Mouse (Mus musculus): ENCODE data around the gene Snrnp70. TPM values are rescaled to one million over a fixed set of nuclear protein-coding genes. Genes with fewer than 3 reads are reported as not detected.

Gene Snrnp70
- polyA plus RNA-seq, 1 experiment from 2014 or later = 204 TPM

DNA sequence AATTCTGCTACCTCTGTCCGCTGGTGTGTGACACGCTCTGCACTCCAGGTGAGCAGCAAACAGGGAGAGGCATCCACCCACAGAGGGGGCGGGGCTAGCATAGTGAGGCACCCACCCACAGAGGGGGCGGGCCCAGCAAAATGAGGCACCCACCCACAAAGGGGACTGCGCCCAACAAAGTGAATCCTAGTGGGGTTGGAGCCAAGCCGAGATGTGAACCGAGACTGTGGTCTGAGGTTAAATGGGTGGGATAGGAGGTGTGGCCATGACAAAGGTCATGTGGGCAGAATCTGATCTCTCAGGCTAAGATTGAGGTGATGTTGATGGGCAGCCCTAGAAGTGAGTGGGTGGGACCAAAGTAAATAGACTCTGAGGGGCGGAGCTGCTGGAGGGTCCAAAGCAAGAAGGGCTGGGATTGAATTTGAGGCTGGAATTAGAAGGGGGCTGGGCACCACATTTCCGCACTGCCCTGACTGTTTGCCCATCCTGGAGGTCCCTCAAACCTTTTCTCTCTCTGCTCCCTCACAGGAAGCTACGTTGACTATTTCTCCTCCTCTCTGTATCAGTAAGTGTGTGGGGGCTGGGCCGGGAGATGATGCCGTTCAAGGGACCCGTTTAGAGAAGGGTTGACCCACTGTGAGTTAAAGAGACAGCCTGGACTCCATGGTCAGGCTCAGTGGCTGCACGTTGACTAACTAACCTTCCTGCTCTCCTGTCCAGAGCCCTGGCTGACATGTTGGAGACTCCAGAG is 57.2 kb downstream of the Snrnp70 start:
- 0 out of 2 replicates have a peak, but pooled peaks cover 3% of the 10 kb centered on the region for H3K27me3 ChIP-seq
- H3K4me2 ChIP-seq = peak overlapping the region; percentile 95
- no peaks in the 10 kb centered on the region for H3K9me3 ChIP-seq
- peak overlapping the region; percentile 60; the same call in 1 of the 2 replicates for H3K27ac ChIP-seq
- peaks cover 58% of the 10 kb centered on the region for H3K4me1 ChIP-seq
- H3K4me3 ChIP-seq = peak overlapping the region; percentile 57
- ATAC-seq (ENCODE audit: insufficient number of reproducible peaks, low FRiP score, low TSS enrichment, low read depth) = no peak
- no peaks in the 10 kb centered on the region for H3K36me3 ChIP-seq
- 0 out of 2 replicates have a peak overlapping the region, but pooled peaks have one; percentile 10 for H3K9ac ChIP-seq
- 4% methylated on average over 14 of the region's 14 CpGs for WGBS

GRCm38 (mm10) chr7:45337469-45337868 is 58.1 kb downstream of the Snrnp70 start:
- H3K27ac ChIP-seq = no peak overlapping the region
- WGBS = 19% methylated on average over 4 of the region's 4 CpGs
- no peak for ATAC-seq (ENCODE audit: insufficient number of reproducible peaks, low FRiP score, low TSS enrichment, low read depth)
- H3K27me3 ChIP-seq = 0 out of 2 replicates have a peak, but pooled peaks cover 3% of the 10 kb centered on the region
- peaks cover 65% of the 10 kb centered on the region for H3K4me1 ChIP-seq
- peak overlapping the region; percentile 95; the same call in 1 of the 2 replicates for H3K4me2 ChIP-seq
- no peaks in the 10 kb centered on the region for H3K9me3 ChIP-seq
- no peak overlapping the region for H3K9ac ChIP-seq
- peak overlapping the region; percentile 57; the same call in 1 of the 2 replicates for H3K4me3 ChIP-seq
- H3K36me3 ChIP-seq = no peaks in the 10 kb centered on the region

DNA sequence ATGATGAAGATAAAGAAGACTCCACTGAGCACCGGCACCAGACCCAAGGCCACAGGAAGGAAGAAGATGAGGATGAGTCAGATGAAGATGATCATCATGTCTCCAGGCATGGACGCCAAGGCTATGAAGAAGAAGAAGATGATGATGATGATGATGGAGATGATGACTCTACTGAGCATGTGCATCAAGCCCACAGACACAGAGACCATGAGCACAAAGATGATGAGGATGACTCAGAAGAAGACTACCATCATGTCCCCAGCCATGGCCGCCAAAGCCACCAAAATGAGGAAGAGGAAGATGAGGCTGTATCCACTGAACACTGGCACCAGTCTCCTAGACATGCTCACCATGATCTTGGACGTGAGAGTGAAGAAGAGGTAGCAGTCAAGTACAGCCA is 59.2 kb downstream of the Snrnp70 start:
- Histone ChIP-seq H3K9me3 (no peaks in the 10 kb centered on the region), H3K36me3 (peaks cover 4% of the 10 kb centered on the region; the same call in 1 of the 2 replicates), H3K27me3 (0 out of 2 replicates have a peak, but pooled peaks cover 3% of the 10 kb centered on the region), H3K27ac (no peak overlapping the region), H3K4me1 (peaks cover 68% of the 10 kb centered on the region), H3K4me3 (no peak overlapping the region), H3K9ac (no peak overlapping the region), H3K4me2 (no peak overlapping the region)
- no peak for ATAC-seq (ENCODE audit: insufficient number of reproducible peaks, low FRiP score, low TSS enrichment, low read depth)
- 88% methylated on average over 4 of the region's 4 CpGs for WGBS

- Histone ChIP-seq H3K27ac (peak within 1 kb of the TSS; percentile 93), H3K4me3 (peak within 1 kb of the TSS; percentile 72; the same call in 1 of the 2 replicates), H3K9me3 (no peaks in the 10 kb centered on the region), H3K4me2 (peak within 1 kb of the TSS; percentile 86), H3K4me1 (peaks cover 55% of the 10 kb centered on the region), H3K9ac (no peak within 1 kb of the TSS), H3K36me3 (peaks cover 4% of the 10 kb centered on the region; the same call in 1 of the 2 replicates), H3K27me3 (0 out of 2 replicates have a peak, but pooled peaks cover 3% of the 10 kb centered on the region)
- no peak for ATAC-seq (ENCODE audit: insufficient number of reproducible peaks, low FRiP score, low TSS enrichment, low read depth)
- 31% methylated on average over 5 of the region's 5 CpGs for WGBS
Observed at GRCm38 (mm10) chr7:45335056-45335455, 60.5 kb downstream of the Snrnp70 start, which contains the start of gene Hrc. Gene Hrc (plus strand): TSS chr7:45335290.

DNA sequence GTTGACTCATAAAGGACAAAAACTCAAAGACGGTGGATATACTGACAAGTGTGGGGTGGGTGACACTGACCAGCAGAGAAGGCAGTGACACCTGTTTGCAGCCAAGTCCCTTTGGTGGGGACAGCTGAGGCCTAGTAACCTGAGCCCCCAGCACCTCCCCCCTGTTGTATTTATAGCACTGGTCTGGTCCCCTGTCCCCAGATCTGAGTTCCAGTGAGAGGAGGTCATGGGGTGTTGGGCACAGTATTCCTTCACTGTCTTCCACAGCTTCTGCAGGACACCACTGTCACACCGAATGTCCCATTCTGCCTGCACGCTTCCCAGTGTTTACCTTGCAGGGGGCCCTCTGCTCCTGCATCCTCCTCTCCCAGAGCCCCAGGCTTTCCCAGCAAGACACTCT is 60.9 kb downstream of the Snrnp70 start:
- Histone ChIP-seq H3K4me1 (peaks cover 51% of the 10 kb centered on the region), H3K4me2 (no peak overlapping the region), H3K36me3 (peaks cover 4% of the 10 kb centered on the region; the same call in 1 of the 2 replicates), H3K4me3 (no peak overlapping the region), H3K9ac (no peak overlapping the region), H3K27me3 (0 out of 2 replicates have a peak, but pooled peaks cover 3% of the 10 kb centered on the region), H3K27ac (peak overlapping the region; percentile 59), H3K9me3 (no peaks in the 10 kb centered on the region)
- peak; percentile 31; the same call in 1 of the 2 replicates for ATAC-seq (ENCODE audit: insufficient number of reproducible peaks, low FRiP score, low TSS enrichment, low read depth)
- 38% methylated on average over 3 of the region's 3 CpGs for WGBS

DNA sequence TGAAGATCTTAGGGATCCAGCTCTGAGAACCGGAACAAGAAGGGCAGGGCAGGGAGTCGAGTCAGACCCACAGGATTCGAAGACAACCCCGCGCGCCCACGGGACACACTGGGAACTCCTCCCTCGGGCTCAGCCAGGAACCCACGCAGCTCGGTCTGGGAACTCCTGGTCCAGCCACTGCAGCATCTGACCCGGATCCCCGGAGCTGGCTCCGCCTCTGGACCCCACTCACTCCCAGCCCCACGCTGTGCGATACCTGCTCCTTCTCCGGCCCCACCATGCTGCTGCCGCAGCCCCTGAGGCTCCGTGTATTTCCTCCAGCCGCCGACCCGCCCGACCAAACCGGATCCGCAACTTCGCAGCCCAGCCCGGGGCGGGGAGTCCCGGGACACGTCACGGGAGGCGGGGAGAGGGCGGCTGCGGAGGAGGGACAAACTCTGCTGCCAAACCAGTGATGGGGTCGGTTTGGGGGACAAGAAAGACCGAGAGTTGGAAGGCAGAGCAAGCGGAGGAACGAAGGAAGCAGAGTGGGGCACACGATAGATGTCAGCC is 62.0 kb downstream of the Snrnp70 start, which contains the start of gene Trpm4:
Gene Trpm4 (minus strand): TSS at position 350 of the 552 bp plus-strand sequence.
- H3K27me3 ChIP-seq = 0 out of 2 replicates have a peak, but pooled peaks cover 3% of the 10 kb centered on the region
- WGBS = under 1% methylated on average over 38 of the region's 38 CpGs
- peak within 1 kb of the TSS; percentile 86 for H3K4me2 ChIP-seq
- peak; percentile 78 for ATAC-seq (ENCODE audit: insufficient number of reproducible peaks, low FRiP score, low TSS enrichment, low read depth)
- peaks cover 4% of the 10 kb centered on the region; the same call in 1 of the 2 replicates for H3K36me3 ChIP-seq
- peak within 1 kb of the TSS; percentile 72 for H3K4me3 ChIP-seq
- peaks cover 40% of the 10 kb centered on the region for H3K4me1 ChIP-seq
- peak within 1 kb of the TSS; percentile 54 for H3K9ac ChIP-seq
- H3K27ac ChIP-seq = peak within 1 kb of the TSS; percentile 93
- H3K9me3 ChIP-seq = no peaks in the 10 kb centered on the region

- Histone ChIP-seq H3K4me3 (peak overlapping the region; percentile 72), H3K27ac (peak overlapping the region; percentile 93), H3K27me3 (0 out of 2 replicates have a peak, but pooled peaks cover 3% of the 10 kb centered on the region), H3K36me3 (peaks cover 4% of the 10 kb centered on the region; the same call in 1 of the 2 replicates), H3K4me1 (peaks cover 33% of the 10 kb centered on the region), H3K4me2 (peak overlapping the region; percentile 86), H3K9ac (peak overlapping the region; percentile 54), H3K9me3 (no peaks in the 10 kb centered on the region)
- WGBS = 3% methylated on average over 22 of the region's 22 CpGs
- peak; percentile 59 for ATAC-seq (ENCODE audit: insufficient number of reproducible peaks, low FRiP score, low TSS enrichment, low read depth)
Observed at GRCm38 (mm10) chr7:45332685-45333425, 62.7 kb downstream of the Snrnp70 start.

DNA sequence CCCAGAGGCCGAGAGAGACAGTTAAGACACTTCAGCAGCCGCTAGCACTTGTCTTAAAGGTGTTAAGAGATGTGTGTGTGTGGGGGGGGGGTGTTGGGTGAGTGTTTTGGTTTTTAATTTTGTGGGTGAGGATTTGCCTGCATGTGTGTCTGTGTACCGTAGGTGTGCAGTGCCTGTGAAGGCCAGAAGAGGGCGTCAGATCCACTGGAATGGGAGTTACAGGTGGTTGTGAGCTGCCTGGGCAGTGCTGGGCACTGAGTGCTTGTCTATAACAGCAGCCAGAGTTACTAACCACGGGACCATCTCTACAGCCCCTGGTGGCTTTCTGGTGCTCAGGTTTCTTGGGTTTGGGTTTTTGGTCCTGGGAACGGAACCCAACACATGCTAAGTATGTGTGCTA is 64.0 kb downstream of the Snrnp70 start:
- no peak for ATAC-seq (ENCODE audit: insufficient number of reproducible peaks, low FRiP score, low TSS enrichment, low read depth)
- H3K9ac ChIP-seq = no peak overlapping the region

GRCm38 (mm10) chr7:45328841-45329475 is 66.6 kb downstream of the Snrnp70 start:
- ATAC-seq (ENCODE audit: insufficient number of reproducible peaks, low FRiP score, low TSS enrichment, low read depth) = no peak
- WGBS = 78% methylated on average over 13 of the region's 13 CpGs
- peaks cover 34% of the 10 kb centered on the region for H3K36me3 ChIP-seq
- peaks cover 13% of the 10 kb centered on the region for H3K4me1 ChIP-seq
- H3K4me2 ChIP-seq = no peak overlapping the region
- no peak overlapping the region for H3K9ac ChIP-seq
- H3K27me3 ChIP-seq = no peaks in the 10 kb centered on the region
- no peak overlapping the region for H3K4me3 ChIP-seq
- H3K9me3 ChIP-seq = no peaks in the 10 kb centered on the region
- H3K27ac ChIP-seq = peak overlapping the region; percentile 38; the same call in 1 of the 2 replicates

More for the DNA sequence above, 64.0 kb downstream of the Snrnp70 start:
- Histone ChIP-seq H3K9me3 (no peaks in the 10 kb centered on the region), H3K27ac (no peak overlapping the region), H3K4me1 (peaks cover 28% of the 10 kb centered on the region), H3K4me3 (no peak overlapping the region), H3K4me2 (no peak overlapping the region), H3K36me3 (peaks cover 16% of the 10 kb centered on the region), H3K27me3 (no peaks in the 10 kb centered on the region)
- WGBS = 81% methylated on average over 6 of the region's 6 CpGs

Data from limb, embryonic 15.5 days (tissue).